Mouse (Mus musculus): ENCODE measurements at regions not wholly inside any gene's neighbourhood (a gene's known extent, or its start where the extent isn't known, plus 50 kb on each side); places are given as distances from the start of the nearest gene placed in this dataset.
A peak's percentile ranks its signal among the peaks of the same experiment; 100 is the strongest.

GRCm38 (mm10) chr14:76245063-76245396, 134.3 kb downstream of the Nufip1 start:
- DNase-seq (ENCODE audit: low spot score in 2 of 2): peak in 1 of 2 experiments; percentile 14

- DNase-seq (ENCODE audit: low spot score in 2 of 2): peak in 1 of 2 experiments; percentile 19
Observed at GRCm38 (mm10) chr14:76247664-76248063, 137.0 kb downstream of the Nufip1 start.

GRCm38 (mm10) chr14:76253850-76254249, 143.2 kb downstream of the Nufip1 start:
- DNase-seq (ENCODE audit: low spot score in 2 of 2): no peak

GRCm38 (mm10) chr14:76254565-76255501, 144.1 kb downstream of the Nufip1 start:
- peak; percentile 84 to 88 for DNase-seq (ENCODE audit: low spot score in 2 of 2)

GRCm38 (mm10) chr14:76255971-76256370, 145.3 kb downstream of the Nufip1 start:
- no peak for DNase-seq (ENCODE audit: low spot score in 2 of 2)

GRCm38 (mm10) chr14:76258626-76259025, 147.9 kb downstream of the Nufip1 start:
- DNase-seq (ENCODE audit: low spot score in 2 of 2): no peak

GRCm38 (mm10) chr14:76260628-76261293, 150.1 kb downstream of the Nufip1 start:
- DNase-seq (ENCODE audit: low spot score in 2 of 2): no peak

GRCm38 (mm10) chr14:76263682-76264081, 151.1 kb upstream of the Tsc22d1 start:
- DNase-seq (ENCODE audit: low spot score in 2 of 2): no peak

GRCm38 (mm10) chr14:76265819-76266218, 148.9 kb upstream of the Tsc22d1 start:
- no peak for DNase-seq (ENCODE audit: low spot score in 2 of 2)

GRCm38 (mm10) chr14:76266249-76266648, 148.5 kb upstream of the Tsc22d1 start:
- DNase-seq (ENCODE audit: low spot score in 2 of 2): no peak

GRCm38 (mm10) chr14:76267091-76267490, 147.7 kb upstream of the Tsc22d1 start:
- no peak for DNase-seq (ENCODE audit: low spot score in 2 of 2)

- DNase-seq (ENCODE audit: low spot score in 2 of 2): no peak
Observed at GRCm38 (mm10) chr14:76271190-76271589, 143.6 kb upstream of the Tsc22d1 start.

- DNase-seq (ENCODE audit: low spot score in 2 of 2): no peak
Observed at GRCm38 (mm10) chr14:76272840-76273239, 141.9 kb upstream of the Tsc22d1 start.

- no peak for DNase-seq (ENCODE audit: low spot score in 2 of 2)
Observed at GRCm38 (mm10) chr14:76276655-76277054, 138.1 kb upstream of the Tsc22d1 start.

- no peak for DNase-seq (ENCODE audit: low spot score in 2 of 2)
Observed at GRCm38 (mm10) chr14:76278751-76279450, 135.9 kb upstream of the Tsc22d1 start.

- no peak for DNase-seq (ENCODE audit: low spot score in 2 of 2)
Observed at GRCm38 (mm10) chr14:76279561-76279960, 135.2 kb upstream of the Tsc22d1 start.

GRCm38 (mm10) chr14:76281867-76282266, 132.9 kb upstream of the Tsc22d1 start:
- DNase-seq (ENCODE audit: low spot score in 2 of 2): no peak

GRCm38 (mm10) chr14:76287768-76288167, 127.0 kb upstream of the Tsc22d1 start:
- DNase-seq (ENCODE audit: low spot score in 2 of 2): no peak

GRCm38 (mm10) chr14:76290401-76291018, 124.3 kb upstream of the Tsc22d1 start:
- DNase-seq (ENCODE audit: low spot score in 2 of 2): no peak

- no peak for DNase-seq (ENCODE audit: low spot score in 2 of 2)
Observed at GRCm38 (mm10) chr14:76292211-76292610, 122.5 kb upstream of the Tsc22d1 start.

- DNase-seq (ENCODE audit: low spot score in 2 of 2): no peak
Observed at GRCm38 (mm10) chr14:76295411-76296169, 119.2 kb upstream of the Tsc22d1 start.
